Mouse (Mus musculus) testis, adult 2 months (tissue): ENCODE measurements around the gene Map2k1.
"Not testable (repeated sequence)": the region's sequence is repeated elsewhere in the genome, so short reads cannot be mapped to it uniquely, and the experiment has no call there.

Source experiments
- CTCF ChIP-seq: fragments of 200-500 bp; IDR thresholded peaks from 2 replicates; pipeline ENCODE4 v1.5.1; 2012; ENCODE audit warnings: low read depth, mild to moderate bottlenecking, inconsistent platforms, low read length, moderate library complexity; ENCODE audit not compliant: control insufficient read depth, insufficient read depth, insufficient replicate concordance
- POLR2A ChIP-seq: fragments of 200-500 bp; IDR thresholded peaks from 2 replicates; pipeline ENCODE4 v1.6.1; 2012; ENCODE audit warnings: low read depth, mild to moderate bottlenecking, inconsistent platforms, low read length, moderate library complexity; ENCODE audit not compliant: control insufficient read depth

- not testable (repeated sequence) for TF ChIP-seq CTCF, POLR2A
Observed at GRCm38 (mm10) chr9:64198763-64199418, 54.5 kb downstream of the Map2k1 start.
